ENCODE assay signal across 34 mouse cellular contexts in the genomic region with DNA sequence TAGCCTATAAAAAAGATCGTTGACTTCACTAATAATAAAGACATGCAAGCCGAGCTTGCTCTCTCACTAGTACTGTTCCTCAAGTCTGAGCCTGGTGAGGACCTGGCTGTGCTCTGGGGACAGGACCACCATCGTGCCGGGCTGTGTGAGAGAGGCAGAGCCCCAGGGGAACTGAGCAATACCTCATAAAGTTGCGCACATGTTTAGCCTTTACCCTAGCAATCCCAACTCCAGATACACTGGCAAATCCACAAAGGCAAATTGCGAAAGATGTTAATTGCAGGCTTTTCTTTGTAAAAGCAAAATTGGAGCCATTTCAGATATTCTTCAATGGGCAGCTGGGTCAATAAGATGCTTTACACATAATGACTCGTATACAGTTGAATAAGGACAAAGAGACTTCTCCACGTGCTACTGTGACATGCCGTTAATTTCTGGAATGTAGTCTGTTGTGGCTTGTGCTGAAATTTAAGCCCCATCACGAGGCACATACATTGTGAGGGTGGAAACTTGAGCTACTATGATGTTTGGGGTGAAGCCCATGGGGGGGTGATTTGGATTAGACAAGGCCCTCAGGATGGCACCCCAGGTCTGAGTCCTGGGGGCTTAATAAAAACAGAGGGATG. TPM values are rescaled to one million over a fixed set of nuclear protein-coding genes. Genes with fewer than 3 reads are reported as not detected.
DNase-seq lines count a peak whose midpoint lies in the region; ATAC-seq and TF ChIP-seq lines count a peak whose summit lies in the region.
"Had no signal": no experiment of that assay in that cellular context is flagged by ENCODE, and none has a peak within 500 bp of the region (broad histone marks: within the 10 kb centered on the region; RNA-seq: fewer than 3 reads in every experiment).

No protein-coding gene starts in this region.

- no peak overlapping the region for H3K4me3 ChIP-seq in heart, adult 2 months
- H3K4me3 ChIP-seq in limb, embryonic 14.5 days (replicated peaks; ENCODE audit: low read length), result no peak overlapping the region
- H3K4me3 ChIP-seq in lung, postnatal 0 days (ENCODE audit: low read depth, low read length), result no peak overlapping the region
- H3K4me3 ChIP-seq: embryonic facial prominence, embryonic 12.5 days; limb, embryonic 12.5 days; neural tube, embryonic 12.5 days had no signal

- no peaks in the 10 kb centered on the region for H3K4me1 ChIP-seq in heart, adult 2 months (ENCODE audit: control insufficient read depth, insufficient read depth, low read length)
- H3K4me1 ChIP-seq in limb, embryonic 14.5 days (ENCODE audit: control insufficient read depth, insufficient read depth, low read length), result peaks cover 4% of the 10 kb centered on the region
- no peaks in the 10 kb centered on the region for H3K4me1 ChIP-seq in lung, postnatal 0 days (ENCODE audit: insufficient read depth, low read depth, low read length)
- H3K4me1 ChIP-seq: embryonic facial prominence, embryonic 12.5 days; neural tube, embryonic 12.5 days had no signal

- H3K79me2 ChIP-seq in heart, adult 2 months (replicated peaks; ENCODE audit: control insufficient read depth, insufficient read depth, low read length), result no peaks in the 10 kb centered on the region

- H3K27ac ChIP-seq in heart, adult 2 months, result no peak overlapping the region
- no peak overlapping the region for H3K27ac ChIP-seq in limb, embryonic 14.5 days (replicated peaks; ENCODE audit: low read depth, low read length)
- no peak overlapping the region for H3K27ac ChIP-seq in lung, postnatal 0 days (ENCODE audit: low read length)
- H3K27ac ChIP-seq: embryonic facial prominence, embryonic 12.5 days; hindbrain, embryonic 14.5 days; limb, embryonic 12.5 days; liver, embryonic 14.5 days; neural tube, embryonic 12.5 days had no signal

- no peak overlapping the region for H3K9ac ChIP-seq in heart, adult 2 months (ENCODE audit: low read depth, low read length)
- no peak overlapping the region for H3K9ac ChIP-seq in limb, embryonic 14.5 days (ENCODE audit: low read depth, low read length, severe bottlenecking)
- no peak overlapping the region for H3K9ac ChIP-seq in lung, postnatal 0 days (replicated peaks; ENCODE audit: low read depth)
- H3K9ac ChIP-seq: embryonic facial prominence, embryonic 12.5 days; forebrain, postnatal 0 days; hindbrain, embryonic 14.5 days; limb, embryonic 12.5 days; liver, embryonic 14.5 days; neural tube, embryonic 12.5 days had no signal

- peak; percentile 49 for DNase-seq in heart, adult 11 months
- DNase-seq in heart, adult 2 months, result no peak
- DNase-seq in Muller cell, postnatal 12 days (ENCODE audit: inconsistent ontology term), result peak; percentile 65
- DNase-seq in brain, embryonic 14.5 days (ENCODE audit: low read depth), result peak; percentile 13
- peak; percentile 21 for DNase-seq in limb, embryonic 14.5 days (ENCODE audit: low spot score)
- no peak for DNase-seq in lung, postnatal 0 days (ENCODE audit: low spot score)
- DNase-seq in cerebellum, adult 9-10 months, result no peak
- DNase-seq: B cell, adult 2 months; cerebellum, adult 8-10 months; cerebellum, postnatal 36 days; forebrain, postnatal 0 days; gastrocnemius, postnatal 10 days; heart, postnatal 36 days; kidney, adult 9 months; kidney, postnatal 10 days; layer of hippocampus, postnatal 36 days; lung, adult 2 months; lung, postnatal 14 days; midbrain, embryonic 14.5 days; right cerebral cortex, adult 18-20 months; right cerebral cortex, postnatal 4 days; thymus, adult 2 months; thymus, postnatal 36 days had no signal

- no peaks in the 10 kb centered on the region for H3K9me3 ChIP-seq in limb, embryonic 14.5 days (ENCODE audit: control insufficient read depth, low read length)
- no peaks in the 10 kb centered on the region for H3K9me3 ChIP-seq in lung, postnatal 0 days (ENCODE audit: low read length)
- H3K9me3 ChIP-seq: embryonic facial prominence, embryonic 12.5 days; limb, embryonic 12.5 days; neural tube, embryonic 12.5 days had no signal

- no peaks in the 10 kb centered on the region for H3K36me3 ChIP-seq in heart, adult 2 months (ENCODE audit: control insufficient read depth, insufficient read depth, low read length)
- H3K36me3 ChIP-seq in limb, embryonic 14.5 days (ENCODE audit: control insufficient read depth, insufficient read depth, low read length), result no peaks in the 10 kb centered on the region
- H3K36me3 ChIP-seq in lung, postnatal 0 days (ENCODE audit: insufficient read depth, low read length), result no peaks in the 10 kb centered on the region
- H3K36me3 ChIP-seq: embryonic facial prominence, embryonic 12.5 days; limb, embryonic 12.5 days; neural tube, embryonic 12.5 days had no signal

- no peak for TF ChIP-seq EP300 in heart, adult 2 months (IDR thresholded peaks at IDR 0.05; ENCODE audit: insufficient read depth, low read depth, low read length)
- no peak for TF ChIP-seq EP300 in lung, postnatal 0 days (IDR thresholded peaks at IDR 0.05)

- no peaks in the 10 kb centered on the region for H3K27me3 ChIP-seq in heart, adult 2 months (ENCODE audit: control insufficient read depth, insufficient read depth, low read length)
- H3K27me3 ChIP-seq in limb, embryonic 14.5 days (ENCODE audit: control insufficient read depth, insufficient read depth, low read length), result no peaks in the 10 kb centered on the region
- H3K27me3 ChIP-seq in lung, postnatal 0 days (replicated peaks; ENCODE audit: insufficient read depth, low read length), result no peaks in the 10 kb centered on the region
- H3K27me3 ChIP-seq: CH12.LX; embryonic facial prominence, embryonic 12.5 days; limb, embryonic 12.5 days; neural tube, embryonic 12.5 days had no signal

- intact Hi-C loops in heart, adult 2 months (cut with DNase I), result loop anchor here (5.0 kb wide), 2 partner anchors 130 to 175 kb away; no protein-coding TSS in a partner anchor

- peak; percentile 57; the same call in 1 of the 2 replicates for ATAC-seq in limb, embryonic 14.5 days (ENCODE audit: low FRiP score, low read depth)
- no peak for ATAC-seq in lung, postnatal 0 days
- ATAC-seq: forebrain, postnatal 0 days; intestine, postnatal 0 days had no signal

- no peak for TF ChIP-seq POLR2A in heart, adult 2 months (IDR thresholded peaks at IDR 0.05; ENCODE audit: insufficient read depth, low read depth, low read length)
- TF ChIP-seq POLR2A in brain, embryonic 14.5 days (IDR thresholded peaks at IDR 0.05; ENCODE audit: borderline replicate concordance, extremely low read depth, insufficient read depth, insufficient read length, poor library complexity, severe bottlenecking), result no peak
- TF ChIP-seq POLR2A in limb, embryonic 14.5 days (IDR thresholded peaks at IDR 0.05; ENCODE audit: borderline replicate concordance, extremely low read depth, insufficient read depth, insufficient read length), result no peak

- WGBS in heart, adult 2 months, result 76% methylated on average over 10 of the region's 10 CpGs
- 18% methylated on average over 10 of the region's 10 CpGs for WGBS in limb, embryonic 14.5 days
- 55% methylated on average over 10 of the region's 10 CpGs for WGBS in lung, postnatal 0 days

- TF ChIP-seq CTCF in heart, adult 2 months (IDR thresholded peaks at IDR 0.05), result no peak
- no peak for TF ChIP-seq CTCF in brain, embryonic 14.5 days (IDR thresholded peaks at IDR 0.05; ENCODE audit: borderline replicate concordance, extremely low read depth, insufficient read depth, insufficient read length)
- no peak for TF ChIP-seq CTCF in lung, postnatal 0 days (IDR thresholded peaks at IDR 0.05)

- H3K4me2 ChIP-seq in limb, embryonic 14.5 days (replicated peaks; ENCODE audit: low read depth, low read length, severe bottlenecking), result no peak overlapping the region
- no peak overlapping the region for H3K4me2 ChIP-seq in lung, postnatal 0 days (replicated peaks; ENCODE audit: low read depth, low read length)
- H3K4me2 ChIP-seq: embryonic facial prominence, embryonic 12.5 days; heart, embryonic 11.5 days; hindbrain, embryonic 14.5 days; limb, embryonic 12.5 days; neural tube, embryonic 12.5 days had no signal

RNA-seq across cellular contexts. Expression of a gene that starts 21.9 kb away (rescaled TPM):
- under 1 TPM in 1 of 2 experiments, not detected in 1; 0.52 TPM for total RNA-seq in heart, adult 2 months (2021)
- polyA plus RNA-seq in heart, adult 2 months (2012; rRNA removed), result 0.49 TPM in 1 of 2 replicates, not detected in the other
- polyA plus RNA-seq in brain, embryonic 14.5 days (2012; rRNA removed), result 1.8 and 2.0 TPM in 2 replicates
- polyA plus RNA-seq in limb, embryonic 14.5 days (2012; rRNA removed), result 0.10 and 0.18 TPM in 2 replicates
- polyA plus RNA-seq in limb, embryonic 14.5 days (2014; fragmentation: Nextera tagmentation; extraction: Ambion mirVana), result not detected in 2 replicates
- 0.81 and 1.1 TPM in 2 replicates for polyA plus RNA-seq in lung, postnatal 0 days (2015; fragmentation: Nextera tagmentation; extraction: Ambion mirVana)
- total RNA-seq: CH12.LX; ES-E14; gastrocnemius, postnatal 10 days; granulocyte monocyte progenitor cell, adult 5-6 weeks; heart, postnatal 36 days had no signal
- polyA plus RNA-seq: heart, embryonic 11.5 days; heart, embryonic 16.5 days; intestine, postnatal 0 days; thymus, adult 2 months had no signal

RNA-seq across cellular contexts. Expression of a gene that starts 29.9 kb away (rescaled TPM):
- 10 to 100 TPM; 28.1 to 30.5 TPM for total RNA-seq in heart, adult 2 months (2021)
- polyA plus RNA-seq in heart, adult 2 months (2012; rRNA removed), result 21.3 and 39.4 TPM in 2 replicates
- 123 and 136 TPM in 2 replicates for polyA plus RNA-seq in brain, embryonic 14.5 days (2012; rRNA removed)
- 163 and 178 TPM in 2 replicates for polyA plus RNA-seq in limb, embryonic 14.5 days (2012; rRNA removed)
- 252 and 260 TPM in 2 replicates for polyA plus RNA-seq in limb, embryonic 14.5 days (2014; fragmentation: Nextera tagmentation; extraction: Ambion mirVana)
- polyA plus RNA-seq in lung, postnatal 0 days (2015; fragmentation: Nextera tagmentation; extraction: Ambion mirVana), result 86.4 and 86.8 TPM in 2 replicates

RNA-seq across cellular contexts. Expression of a gene that starts 50.2 kb away (rescaled TPM):
- total RNA-seq in heart, adult 2 months (2021), result 10 to 100 TPM; 14.6 to 16.9 TPM
- polyA plus RNA-seq in heart, adult 2 months (2012; rRNA removed), result 16.5 and 16.8 TPM in 2 replicates
- polyA plus RNA-seq in brain, embryonic 14.5 days (2012; rRNA removed), result 25.2 and 33.3 TPM in 2 replicates
- polyA plus RNA-seq in limb, embryonic 14.5 days (2012; rRNA removed), result 31.6 and 35.4 TPM in 2 replicates
- polyA plus RNA-seq in limb, embryonic 14.5 days (2014; fragmentation: Nextera tagmentation; extraction: Ambion mirVana), result 29.2 and 30.8 TPM in 2 replicates
- polyA plus RNA-seq in lung, postnatal 0 days (2015; fragmentation: Nextera tagmentation; extraction: Ambion mirVana), result 28.5 and 28.6 TPM in 2 replicates

RNA-seq across cellular contexts. Expression of a gene that starts 57.8 kb away (rescaled TPM):
- 1 to 10 TPM; 7.1 to 9.6 TPM for total RNA-seq in heart, adult 2 months (2021)
- polyA plus RNA-seq in heart, adult 2 months (2012; rRNA removed), result 4.9 and 6.7 TPM in 2 replicates
- polyA plus RNA-seq in brain, embryonic 14.5 days (2012; rRNA removed), result 20.3 and 26.6 TPM in 2 replicates
- 19.3 and 25.6 TPM in 2 replicates for polyA plus RNA-seq in limb, embryonic 14.5 days (2012; rRNA removed)
- polyA plus RNA-seq in limb, embryonic 14.5 days (2014; fragmentation: Nextera tagmentation; extraction: Ambion mirVana), result 39.2 and 42.6 TPM in 2 replicates
- polyA plus RNA-seq in lung, postnatal 0 days (2015; fragmentation: Nextera tagmentation; extraction: Ambion mirVana), result 42.1 and 43.9 TPM in 2 replicates

Comparison
In these comparisons a context has a peak if more than half of its experiments do, and no peak if none do; other contexts are left out.
1. DNase-seq: peak in heart, adult 11 months (single experiment), Muller cell, postnatal 12 days (single experiment), brain, embryonic 14.5 days (single experiment) and limb, embryonic 14.5 days (single experiment); none in heart, adult 2 months (0 of 2), lung, postnatal 0 days (single experiment) and cerebellum, adult 9-10 months (single experiment).